Mouse (Mus musculus): ENCODE data around the gene Dnajc13. TPM values are rescaled to one million over a fixed set of nuclear protein-coding genes. Genes with fewer than 3 reads are reported as not detected.

Gene Dnajc13
- polyA plus RNA-seq (2015; fragmentation: Nextera tagmentation; extraction: Ambion mirVana) = 16.5 and 17.5 TPM in 2 replicates

- Histone ChIP-seq H3K36me3 (ENCODE audit: control insufficient read depth, insufficient read depth, low read length) (no peaks in the 10 kb centered on the region), H3K4me3 (ENCODE audit: low read length) (peak within 1 kb of the TSS; percentile 99), H3K9me3 (ENCODE audit: control insufficient read depth, low read length) (no peaks in the 10 kb centered on the region), H3K4me1 (replicated peaks; ENCODE audit: control insufficient read depth, insufficient read depth, low read length) (peaks cover 11% of the 10 kb centered on the region), H3K27ac (ENCODE audit: low read length) (peak within 1 kb of the TSS; percentile 90), H3K27me3 (ENCODE audit: control insufficient read depth, insufficient read depth, low read depth, low read length) (no peaks in the 10 kb centered on the region), H3K9ac (ENCODE audit: low read length) (peak within 1 kb of the TSS; percentile 93), H3K4me2 (ENCODE audit: low read depth, low read length) (peak within 1 kb of the TSS; percentile 92)
- peak; percentile 99 for ATAC-seq (ENCODE audit: low read depth)
- 1% methylated on average over 50 of the region's 60 CpGs for WGBS
These were observed at the start of gene Dnajc13 for GRCm38 (mm10) chr9:104262823-104263352. Dnajc13 (minus strand) TSS chr9:104262930.

- H3K27me3 ChIP-seq (ENCODE audit: control insufficient read depth, insufficient read depth, low read depth, low read length) = no peaks in the 10 kb centered on the region
- ATAC-seq (ENCODE audit: low read depth) = no peak
- H3K9ac ChIP-seq (ENCODE audit: low read length) = no peak overlapping the region
- H3K4me3 ChIP-seq (ENCODE audit: low read length) = no peak overlapping the region
- no peaks in the 10 kb centered on the region for H3K9me3 ChIP-seq (ENCODE audit: control insufficient read depth, low read length)
- no peak overlapping the region for H3K27ac ChIP-seq (ENCODE audit: low read length)
- 9% methylated on average over 6 of the region's 6 CpGs for WGBS
- no peaks in the 10 kb centered on the region for H3K4me1 ChIP-seq (replicated peaks; ENCODE audit: control insufficient read depth, insufficient read depth, low read length)
- H3K4me2 ChIP-seq (ENCODE audit: low read depth, low read length) = no peak overlapping the region
- no peaks in the 10 kb centered on the region for H3K36me3 ChIP-seq (ENCODE audit: control insufficient read depth, insufficient read depth, low read length)
These were observed 44.0 kb upstream of the Dnajc13 start for GRCm38 (mm10) chr9:104306734-104307133.

GRCm38 (mm10) chr9:104305333-104306111 lies 42.8 kb upstream of the Dnajc13 start:
- ATAC-seq (ENCODE audit: low read depth) = no peak
- Histone ChIP-seq H3K4me3 (ENCODE audit: low read length) (no peak overlapping the region), H3K4me1 (replicated peaks; ENCODE audit: control insufficient read depth, insufficient read depth, low read length) (no peaks in the 10 kb centered on the region), H3K27ac (ENCODE audit: low read length) (no peak overlapping the region), H3K9ac (ENCODE audit: low read length) (no peak overlapping the region), H3K27me3 (ENCODE audit: control insufficient read depth, insufficient read depth, low read depth, low read length) (no peaks in the 10 kb centered on the region), H3K4me2 (ENCODE audit: low read depth, low read length) (no peak overlapping the region), H3K9me3 (ENCODE audit: control insufficient read depth, low read length) (no peaks in the 10 kb centered on the region), H3K36me3 (ENCODE audit: control insufficient read depth, insufficient read depth, low read length) (no peaks in the 10 kb centered on the region)
- 75% methylated on average over 6 of the region's 6 CpGs for WGBS

GRCm38 (mm10) chr9:104304800-104305199 lies 42.1 kb upstream of the Dnajc13 start:
- no peak overlapping the region for H3K9ac ChIP-seq (ENCODE audit: low read length)
- no peak for ATAC-seq (ENCODE audit: low read depth)
- H3K36me3 ChIP-seq (ENCODE audit: control insufficient read depth, insufficient read depth, low read length) = no peaks in the 10 kb centered on the region
- no peaks in the 10 kb centered on the region for H3K27me3 ChIP-seq (ENCODE audit: control insufficient read depth, insufficient read depth, low read depth, low read length)
- no peak overlapping the region for H3K27ac ChIP-seq (ENCODE audit: low read length)
- H3K4me2 ChIP-seq (ENCODE audit: low read depth, low read length) = no peak overlapping the region
- no peaks in the 10 kb centered on the region for H3K4me1 ChIP-seq (replicated peaks; ENCODE audit: control insufficient read depth, insufficient read depth, low read length)
- H3K9me3 ChIP-seq (ENCODE audit: control insufficient read depth, low read length) = no peaks in the 10 kb centered on the region
- H3K4me3 ChIP-seq (ENCODE audit: low read length) = no peak overlapping the region
- WGBS = 66% methylated on average over 10 of the region's 10 CpGs

GRCm38 (mm10) chr9:104304376-104304775 lies 41.6 kb upstream of the Dnajc13 start:
- H3K27ac ChIP-seq (ENCODE audit: low read length) = no peak overlapping the region
- H3K4me2 ChIP-seq (ENCODE audit: low read depth, low read length) = no peak overlapping the region
- H3K4me3 ChIP-seq (ENCODE audit: low read length) = no peak overlapping the region
- no peak for ATAC-seq (ENCODE audit: low read depth)
- no peak overlapping the region for H3K9ac ChIP-seq (ENCODE audit: low read length)
- H3K27me3 ChIP-seq (ENCODE audit: control insufficient read depth, insufficient read depth, low read depth, low read length) = no peaks in the 10 kb centered on the region
- H3K4me1 ChIP-seq (replicated peaks; ENCODE audit: control insufficient read depth, insufficient read depth, low read length) = no peaks in the 10 kb centered on the region
- no peaks in the 10 kb centered on the region for H3K36me3 ChIP-seq (ENCODE audit: control insufficient read depth, insufficient read depth, low read length)
- WGBS = 55% methylated on average over 4 of the region's 4 CpGs
- no peaks in the 10 kb centered on the region for H3K9me3 ChIP-seq (ENCODE audit: control insufficient read depth, low read length)

GRCm38 (mm10) chr9:104300569-104300968 lies 37.8 kb upstream of the Dnajc13 start:
- no peak overlapping the region for H3K27ac ChIP-seq (ENCODE audit: low read length)
- ATAC-seq (ENCODE audit: low read depth) = no peak
- WGBS = 65% methylated on average over 12 of the region's 12 CpGs
- no peak overlapping the region for H3K9ac ChIP-seq (ENCODE audit: low read length)
- no peaks in the 10 kb centered on the region for H3K36me3 ChIP-seq (ENCODE audit: control insufficient read depth, insufficient read depth, low read length)
- no peak overlapping the region for H3K4me2 ChIP-seq (ENCODE audit: low read depth, low read length)
- no peaks in the 10 kb centered on the region for H3K9me3 ChIP-seq (ENCODE audit: control insufficient read depth, low read length)
- H3K4me1 ChIP-seq (replicated peaks; ENCODE audit: control insufficient read depth, insufficient read depth, low read length) = no peaks in the 10 kb centered on the region
- no peaks in the 10 kb centered on the region for H3K27me3 ChIP-seq (ENCODE audit: control insufficient read depth, insufficient read depth, low read depth, low read length)
- no peak overlapping the region for H3K4me3 ChIP-seq (ENCODE audit: low read length)

- Histone ChIP-seq H3K27me3 (ENCODE audit: control insufficient read depth, insufficient read depth, low read depth, low read length) (no peaks in the 10 kb centered on the region), H3K4me2 (ENCODE audit: low read depth, low read length) (no peak overlapping the region), H3K36me3 (ENCODE audit: control insufficient read depth, insufficient read depth, low read length) (no peaks in the 10 kb centered on the region), H3K4me1 (replicated peaks; ENCODE audit: control insufficient read depth, insufficient read depth, low read length) (no peaks in the 10 kb centered on the region), H3K27ac (ENCODE audit: low read length) (no peak overlapping the region), H3K9ac (ENCODE audit: low read length) (no peak overlapping the region), H3K9me3 (ENCODE audit: control insufficient read depth, low read length) (no peaks in the 10 kb centered on the region), H3K4me3 (ENCODE audit: low read length) (no peak overlapping the region)
- ATAC-seq (ENCODE audit: low read depth) = no peak
- WGBS = 52% methylated on average over 3 of the region's 3 CpGs
These were observed 34.3 kb upstream of the Dnajc13 start for GRCm38 (mm10) chr9:104297041-104297440.

- Histone ChIP-seq H3K27me3 (ENCODE audit: control insufficient read depth, insufficient read depth, low read depth, low read length) (no peaks in the 10 kb centered on the region), H3K4me1 (replicated peaks; ENCODE audit: control insufficient read depth, insufficient read depth, low read length) (no peaks in the 10 kb centered on the region), H3K9me3 (ENCODE audit: control insufficient read depth, low read length) (no peaks in the 10 kb centered on the region), H3K4me3 (ENCODE audit: low read length) (no peak overlapping the region), H3K4me2 (ENCODE audit: low read depth, low read length) (no peak overlapping the region), H3K27ac (ENCODE audit: low read length) (no peak overlapping the region), H3K36me3 (ENCODE audit: control insufficient read depth, insufficient read depth, low read length) (no peaks in the 10 kb centered on the region), H3K9ac (ENCODE audit: low read length) (no peak overlapping the region)
- ATAC-seq (ENCODE audit: low read depth) = no peak
- WGBS = 40% methylated on average over 6 of the region's 6 CpGs
These were observed 22.2 kb upstream of the Dnajc13 start for GRCm38 (mm10) chr9:104284934-104285333.

- Histone ChIP-seq H3K36me3 (ENCODE audit: control insufficient read depth, insufficient read depth, low read length) (no peaks in the 10 kb centered on the region), H3K9ac (ENCODE audit: low read length) (no peak overlapping the region), H3K9me3 (ENCODE audit: control insufficient read depth, low read length) (no peaks in the 10 kb centered on the region), H3K27me3 (ENCODE audit: control insufficient read depth, insufficient read depth, low read depth, low read length) (no peaks in the 10 kb centered on the region), H3K4me1 (replicated peaks; ENCODE audit: control insufficient read depth, insufficient read depth, low read length) (no peaks in the 10 kb centered on the region), H3K4me3 (ENCODE audit: low read length) (no peak overlapping the region), H3K4me2 (ENCODE audit: low read depth, low read length) (no peak overlapping the region), H3K27ac (ENCODE audit: low read length) (no peak overlapping the region)
- no peak for ATAC-seq (ENCODE audit: low read depth)
- 36% methylated on average over 8 of the region's 8 CpGs for WGBS
These were observed 19.8 kb upstream of the Dnajc13 start for GRCm38 (mm10) chr9:104282536-104282935.
